Mouse (Mus musculus): ENCODE measurements at regions not wholly inside any gene's neighbourhood (a gene's known extent, or its start where the extent isn't known, plus 50 kb on each side); places are given as distances from the start of the nearest gene placed in this dataset.
A peak's percentile ranks its signal among the peaks of the same experiment; 100 is the strongest.

DNA sequence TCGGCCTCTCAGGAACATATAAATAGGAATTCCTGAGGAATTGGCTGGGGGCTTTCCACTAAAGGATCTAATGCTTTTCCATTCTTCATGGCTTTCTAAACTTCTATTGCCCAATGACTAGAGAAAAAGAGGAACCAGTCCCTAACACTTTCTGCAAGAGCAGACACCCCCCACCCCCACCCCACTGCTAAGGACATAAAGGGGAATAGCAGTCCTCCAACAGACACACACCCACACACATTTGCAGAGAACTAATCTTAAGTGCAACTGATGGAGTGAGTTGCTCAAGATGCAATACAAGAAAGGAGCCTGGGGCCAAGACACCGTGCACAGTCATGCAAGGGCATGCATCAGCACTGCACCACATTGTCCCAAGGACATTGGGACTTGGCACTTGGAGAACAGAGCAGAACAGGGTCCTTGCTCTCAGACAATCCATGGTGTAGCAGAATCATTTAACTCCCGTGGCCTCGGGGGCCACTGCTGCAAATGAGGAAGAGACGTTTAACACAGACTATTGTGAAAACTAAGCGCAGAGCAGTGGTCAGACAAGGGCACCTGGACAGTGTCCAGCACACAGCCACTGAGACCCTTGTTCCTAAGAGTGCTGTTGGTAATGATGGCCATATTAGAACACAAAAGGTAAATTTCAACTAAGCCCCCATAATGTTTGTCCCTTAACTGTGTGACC lies 161.1 kb downstream of the Xpnpep1 start:
- no peak for DNase-seq (ENCODE audit: low spot score)

DNA sequence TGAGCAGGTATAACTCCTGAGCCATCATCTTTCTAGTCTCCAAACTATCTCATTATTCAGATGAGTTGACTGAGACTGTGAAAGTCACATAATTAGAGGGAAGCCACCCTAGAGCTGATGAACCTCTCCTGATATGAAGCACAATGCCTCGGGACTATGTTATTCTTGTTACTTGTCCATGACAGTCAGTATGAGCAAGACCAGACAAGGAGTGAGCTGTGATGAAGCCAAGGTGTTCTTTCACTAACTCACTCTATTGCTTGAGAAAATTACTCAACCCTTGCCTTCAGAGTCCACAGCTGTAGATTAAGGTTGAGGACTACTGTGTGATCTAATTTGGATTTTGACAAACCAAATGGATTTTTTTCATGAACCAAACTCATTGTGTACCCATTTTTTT lies 173.4 kb downstream of the Xpnpep1 start:
- no peak for DNase-seq (ENCODE audit: low spot score)

- DNase-seq (ENCODE audit: low spot score), result no peak
Observed at GRCm38 (mm10) chr19:52861576-52861975, 178.4 kb downstream of the Xpnpep1 start.

GRCm38 (mm10) chr19:52854068-52854682 lies 185.8 kb downstream of the Xpnpep1 start:
- peak; percentile 40 for DNase-seq (ENCODE audit: low spot score)

GRCm38 (mm10) chr19:52816202-52816601 lies 223.8 kb downstream of the Xpnpep1 start:
- no peak for DNase-seq (ENCODE audit: low spot score)

DNA sequence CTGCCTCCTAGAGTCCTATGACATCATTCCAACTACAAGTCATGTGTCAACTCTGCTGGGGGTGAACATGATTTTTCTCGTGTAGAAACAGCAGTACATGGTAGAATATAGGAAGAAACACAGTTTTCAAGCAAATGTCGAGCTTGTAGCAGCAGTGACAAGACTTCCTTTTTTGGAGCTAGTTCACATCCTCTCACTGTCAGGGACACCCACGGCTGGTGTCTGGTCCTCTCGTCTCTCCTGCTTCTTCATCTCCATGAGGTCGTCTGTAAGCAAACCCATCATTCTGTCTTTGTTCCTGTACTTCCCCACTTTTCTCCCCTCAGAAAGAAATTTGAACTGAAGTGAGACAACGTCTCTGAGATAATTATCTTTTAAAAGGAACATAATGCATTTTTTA lies 228.0 kb downstream of the Xpnpep1 start:
- DNase-seq (ENCODE audit: low spot score), result no peak

- DNase-seq (ENCODE audit: low spot score), result no peak
Observed at GRCm38 (mm10) chr19:52788802-52789201, 251.2 kb downstream of the Xpnpep1 start.

DNA sequence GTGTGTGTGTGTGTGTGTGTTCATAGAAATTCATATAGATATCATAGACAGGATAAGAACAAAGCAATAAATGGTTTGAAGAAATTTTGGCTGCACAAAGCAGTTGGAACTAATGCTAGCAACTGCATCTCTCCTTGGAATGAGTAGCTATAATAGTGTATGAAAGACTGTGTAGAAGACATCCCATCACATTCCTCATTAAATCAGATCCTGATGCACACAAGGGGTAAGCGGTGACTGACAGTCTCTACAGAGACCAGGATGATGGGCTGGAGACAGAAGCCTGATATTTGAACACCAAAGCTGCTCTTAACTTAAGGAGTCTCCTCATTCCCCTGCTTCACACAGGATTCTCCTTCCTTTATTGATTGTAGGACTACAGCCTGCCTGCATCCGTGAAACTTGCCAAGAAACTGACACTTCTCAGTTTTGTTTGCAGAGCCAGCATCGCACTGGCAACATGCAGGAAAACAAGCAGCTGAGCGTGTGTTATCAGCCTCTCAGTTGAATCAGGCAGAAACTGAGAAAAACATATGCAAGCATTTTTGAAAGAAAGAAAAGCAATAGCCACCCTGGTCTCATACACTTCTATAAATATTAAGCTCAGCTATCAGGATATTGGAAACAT lies 271.1 kb downstream of the Xpnpep1 start:
- no peak for DNase-seq (ENCODE audit: low spot score)

- DNase-seq (ENCODE audit: low spot score), result no peak
Observed at GRCm38 (mm10) chr19:52768117-52768516, 271.9 kb downstream of the Xpnpep1 start.

- DNase-seq (ENCODE audit: low spot score), result no peak
Observed at GRCm38 (mm10) chr19:52738946-52739345, 301.1 kb downstream of the Xpnpep1 start.

GRCm38 (mm10) chr19:52721776-52722175 lies 318.2 kb downstream of the Xpnpep1 start:
- no peak for DNase-seq (ENCODE audit: low spot score)

DNA sequence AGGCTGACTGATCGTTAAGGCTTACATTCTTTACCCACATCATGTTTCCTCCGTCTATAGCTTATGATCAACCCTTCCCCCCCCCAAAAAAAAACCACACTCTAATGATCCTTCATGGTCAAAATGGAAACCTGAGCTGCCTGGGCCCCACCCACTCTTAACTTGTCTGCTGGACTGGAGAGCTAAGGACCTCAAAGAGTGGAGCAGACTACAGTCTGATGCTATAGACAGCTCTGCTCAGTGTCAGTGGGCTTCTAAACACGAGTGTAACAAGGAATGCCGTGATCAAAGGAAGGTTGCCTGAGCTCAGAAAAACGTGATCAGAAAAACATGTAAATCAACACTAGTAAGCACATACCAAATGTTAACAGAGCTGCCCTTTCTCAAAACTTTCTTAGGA lies 324.7 kb downstream of the Xpnpep1 start:
- no peak for DNase-seq (ENCODE audit: low spot score)

GRCm38 (mm10) chr19:52707679-52708078 lies 332.3 kb downstream of the Xpnpep1 start:
- DNase-seq (ENCODE audit: low spot score), result no peak

GRCm38 (mm10) chr19:52661009-52661408 lies 379.0 kb downstream of the Xpnpep1 start:
- no peak for DNase-seq (ENCODE audit: low spot score)

- DNase-seq (ENCODE audit: low spot score), result no peak
Observed at GRCm38 (mm10) chr19:52647066-52648046, 383.3 kb downstream of the Ins1 start.

GRCm38 (mm10) chr19:52640228-52640627 lies 376.1 kb downstream of the Ins1 start:
- no peak for DNase-seq (ENCODE audit: low spot score)

DNA sequence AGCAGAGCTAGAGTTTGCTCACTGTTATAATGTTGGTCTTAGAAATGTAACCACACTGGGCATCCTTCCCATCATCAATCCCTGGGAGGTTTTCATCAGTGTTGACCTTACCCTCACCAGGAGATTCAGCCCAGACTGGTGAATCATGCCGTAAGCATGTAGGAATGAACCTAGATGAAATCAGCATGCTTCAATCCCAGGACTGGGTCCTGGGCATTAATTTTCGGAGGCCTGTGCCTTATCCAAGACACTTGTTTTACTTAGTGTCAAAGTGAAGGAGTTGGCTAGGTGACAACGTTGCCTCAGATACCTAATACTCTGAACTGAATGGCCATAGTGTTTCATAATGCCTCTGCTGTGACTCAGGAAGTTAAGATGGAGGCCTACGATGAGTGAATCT lies 368.4 kb downstream of the Ins1 start:
- peak; percentile 9 for DNase-seq (ENCODE audit: low spot score)

DNA sequence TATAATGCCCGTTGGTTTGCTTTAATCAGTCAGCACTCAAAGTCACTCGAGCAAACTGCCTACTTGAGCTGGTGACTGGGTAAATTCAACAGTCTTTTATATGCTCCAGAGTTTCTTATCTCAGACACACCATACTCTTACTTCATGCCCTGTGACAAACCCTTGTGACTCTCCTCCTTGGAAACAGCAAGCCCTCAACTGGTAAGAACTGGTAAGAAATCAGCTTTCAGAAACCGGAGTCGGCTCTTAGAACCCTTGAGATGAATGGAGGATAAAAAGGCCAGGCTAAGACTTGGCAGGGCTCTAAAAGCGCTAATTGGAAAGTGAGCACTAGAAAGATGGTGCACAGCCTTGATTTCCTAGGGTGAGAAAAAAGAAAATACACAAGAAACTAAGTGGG lies 360.2 kb downstream of the Ins1 start:
- DNase-seq (ENCODE audit: low spot score), result no peak

DNA sequence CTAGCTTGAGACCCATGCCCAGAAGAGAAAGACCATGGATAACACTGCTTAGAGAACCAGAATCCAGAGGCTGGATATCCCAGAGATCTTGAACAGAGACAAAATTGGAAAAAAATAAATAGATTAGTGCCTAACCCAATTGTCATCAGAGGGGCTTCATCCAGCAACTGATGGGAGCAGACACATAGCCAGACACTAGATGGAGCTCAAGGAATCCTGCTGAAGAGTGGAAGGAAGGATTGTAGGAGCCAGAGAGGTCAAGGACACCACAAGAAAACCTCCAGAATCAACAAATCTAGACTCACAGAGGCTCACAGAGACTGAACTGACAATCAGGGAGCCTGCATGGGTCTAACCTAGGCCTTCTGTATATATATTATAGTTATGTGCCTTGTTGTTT lies 359.4 kb downstream of the Ins1 start:
- no peak for DNase-seq (ENCODE audit: low spot score)

DNA sequence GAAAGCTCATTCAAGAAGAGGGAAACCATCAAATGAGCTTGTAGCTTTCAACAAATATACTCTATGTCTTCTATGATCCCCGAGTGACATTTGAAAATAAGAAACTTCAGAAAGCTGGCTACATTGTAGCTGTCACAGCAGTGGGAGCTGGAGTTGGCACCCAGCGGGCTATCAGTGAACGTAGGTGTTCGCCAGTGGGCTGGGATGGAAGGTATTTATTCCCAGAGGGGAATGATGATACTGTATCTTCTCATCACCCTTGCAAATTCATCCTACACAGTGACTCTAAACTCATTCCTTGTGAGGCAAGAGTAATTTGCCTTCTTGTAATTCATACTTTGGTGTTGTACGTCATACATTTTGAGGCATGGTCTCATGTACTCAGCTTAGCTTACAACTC lies 349.3 kb downstream of the Ins1 start:
- no peak for DNase-seq (ENCODE audit: low spot score)

DNA sequence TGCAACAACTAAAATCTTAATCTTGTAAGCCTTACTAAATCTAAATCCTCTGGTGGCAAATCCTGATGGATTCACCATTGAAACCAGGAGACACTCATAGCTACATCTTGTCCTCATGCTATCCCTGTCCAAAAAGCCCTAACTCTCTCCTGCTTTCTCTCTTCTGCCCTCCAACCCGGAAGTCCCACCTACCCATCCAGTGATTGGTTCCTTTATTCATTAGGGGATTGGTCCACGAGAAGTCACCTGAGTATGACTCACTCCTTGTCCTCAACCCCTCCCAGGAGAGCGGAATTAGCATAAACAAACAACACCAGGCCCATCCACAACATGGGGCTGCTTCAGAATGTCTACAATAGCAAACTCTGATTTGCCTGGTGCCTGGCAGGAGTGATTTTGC lies 342.8 kb downstream of the Ins1 start:
- DNase-seq (ENCODE audit: low spot score), result no peak

- DNase-seq (ENCODE audit: low spot score), result no peak
Observed at GRCm38 (mm10) chr19:52600410-52600809, 336.3 kb downstream of the Ins1 start.
